Mouse (Mus musculus): Measurements from ENCODE around the gene M1ap.

GRCm38 (mm10) chr6:82925005-82925404, 21.7 kb upstream of the M1ap start:
- TF ChIP-seq CEBPB (IDR thresholded peaks at IDR 0.05; ENCODE audit: insufficient read depth, poor library complexity, severe bottlenecking) (no peak), USF1 (IDR thresholded peaks at IDR 0.05; ENCODE audit: low read depth) (no peak)
